9 mouse cellular contexts compared by ENCODE assay signal in the genomic region with DNA sequence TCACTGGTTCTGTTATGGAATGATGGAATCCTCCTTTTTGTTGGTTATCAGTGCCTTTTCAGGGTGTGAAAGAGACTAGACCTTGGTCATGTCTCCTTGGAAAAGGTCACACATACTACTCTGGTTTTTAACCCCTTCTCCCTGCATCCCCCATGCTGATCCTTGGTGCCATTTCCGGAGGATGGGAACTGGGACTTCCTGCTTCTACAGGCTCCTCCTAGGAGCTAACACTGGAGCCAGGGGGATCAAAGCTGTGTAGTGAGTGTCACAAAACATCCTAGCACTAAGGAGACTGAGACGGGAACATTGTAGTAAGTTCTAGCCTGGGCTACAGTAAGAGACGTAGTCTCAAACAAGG. TPM values are rescaled to one million over a fixed set of nuclear protein-coding genes. Genes with fewer than 3 reads are reported as not detected.
A peak's percentile ranks its signal among the peaks of the same experiment; 100 is the strongest.
DNase-seq lines count a peak whose midpoint lies in the region; ATAC-seq and TF ChIP-seq lines count a peak whose summit lies in the region.
"Had no signal": no experiment of that assay in that cellular context is flagged by ENCODE, and none has a peak within 500 bp of the region (broad histone marks: within the 10 kb centered on the region; RNA-seq: fewer than 3 reads in every experiment).

No protein-coding gene starts in this region.

- peak overlapping the region; percentile 38 for H3K4me2 ChIP-seq in forebrain, embryonic 16.5 days (ENCODE audit: low read length)
- H3K4me2 ChIP-seq in liver, embryonic 16.5 days (ENCODE audit: low read depth, low read length): peak overlapping the region; percentile 44

- 5% methylated on average over 3 of the region's 3 CpGs for WGBS in heart, adult 2 months
- 0% methylated on average over 3 of the region's 3 CpGs for WGBS in forebrain, embryonic 16.5 days
- 11% methylated on average over 3 of the region's 3 CpGs for WGBS in liver, embryonic 16.5 days (ENCODE audit: insufficient replicate concordance)

- H3K9me3 ChIP-seq in MEL (replicated peaks; ENCODE audit: insufficient read depth, low read length): no peaks in the 10 kb centered on the region
- no peaks in the 10 kb centered on the region for H3K9me3 ChIP-seq in forebrain, embryonic 16.5 days (ENCODE audit: control insufficient read depth, low read length)
- H3K9me3 ChIP-seq in liver, embryonic 16.5 days (replicated peaks; ENCODE audit: control insufficient read depth, low read length): 0 out of 2 replicates have a peak, but pooled peaks cover 2% of the 10 kb centered on the region

- TF ChIP-seq POLR2A in heart, adult 2 months (IDR thresholded peaks at IDR 0.05; ENCODE audit: insufficient read depth, low read depth, low read length): no peak
- no peak for TF ChIP-seq POLR2A in MEL (IDR thresholded peaks at IDR 0.05; ENCODE audit: control insufficient read depth in 1 of 2, insufficient read depth in 1 of 2, low read depth in 1 of 2, low read length in 2 of 2, poor library complexity in 1 of 2)

- H3K27ac ChIP-seq in heart, adult 2 months: peak overlapping the region; percentile 94
- H3K27ac ChIP-seq in MEL (ENCODE audit: control insufficient read depth, low read depth, low read length): peak overlapping the region; percentile 95
- H3K27ac ChIP-seq in forebrain, embryonic 16.5 days (ENCODE audit: low read length): peak overlapping the region; percentile 97
- H3K27ac ChIP-seq in liver, embryonic 16.5 days (ENCODE audit: low read length): peak overlapping the region; percentile 83

- no peak for TF ChIP-seq CTCF in heart, adult 2 months (IDR thresholded peaks at IDR 0.05)
- no peak for TF ChIP-seq CTCF in MEL (IDR thresholded peaks at IDR 0.05 in 2 of 3, conservative IDR thresholded peaks at IDR 0.05 in 1 of 3; ENCODE audit: control insufficient read depth in 1 of 3, insufficient read depth in 1 of 3, low read depth in 2 of 3, low read length in 3 of 3, poor library complexity in 1 of 3, severe bottlenecking in 1 of 3)

- TF ChIP-seq RAD21 in MEL (IDR thresholded peaks at IDR 0.05; ENCODE audit: low read depth, low read length): no peak

- intact Hi-C loops in heart, adult 2 months (cut with DNase I): no loop called here

- H3K36me3 ChIP-seq in heart, adult 2 months (ENCODE audit: control insufficient read depth, insufficient read depth, low read length): no peaks in the 10 kb centered on the region
- peaks cover 0 to 16% of the 10 kb centered on the region in 2 experiments; a peak in 2 of 4 replicates for H3K36me3 ChIP-seq in MEL (ENCODE audit: control insufficient read depth in 1 of 2, insufficient read depth in 2 of 2, low read length in 2 of 2)
- no peaks in the 10 kb centered on the region for H3K36me3 ChIP-seq in forebrain, embryonic 16.5 days (ENCODE audit: control insufficient read depth, insufficient read depth)
- H3K36me3 ChIP-seq in liver, embryonic 16.5 days (ENCODE audit: control insufficient read depth, insufficient read depth): no peaks in the 10 kb centered on the region

- ATAC-seq in forebrain, embryonic 16.5 days: peak; percentile 61
- ATAC-seq in liver, embryonic 16.5 days (ENCODE audit: low read depth): 0 out of 2 replicates have a peak, but pooled peaks have one; percentile 0

- H3K79me2 ChIP-seq in heart, adult 2 months (replicated peaks; ENCODE audit: control insufficient read depth, insufficient read depth, low read length): no peaks in the 10 kb centered on the region
- no peaks in the 10 kb centered on the region; the same call in 1 of the 2 replicates for H3K79me2 ChIP-seq in MEL (ENCODE audit: control insufficient read depth, insufficient read depth, low read length, poor library complexity)

- H3K9ac ChIP-seq in heart, adult 2 months (ENCODE audit: low read depth, low read length): peak overlapping the region; percentile 78
- H3K9ac ChIP-seq in MEL (ENCODE audit: control insufficient read depth, low read depth, low read length, poor library complexity, severe bottlenecking): peak overlapping the region; percentile 59
- peak overlapping the region; percentile 72 for H3K9ac ChIP-seq in forebrain, embryonic 16.5 days (replicated peaks; ENCODE audit: low read depth, low read length)
- H3K9ac ChIP-seq in liver, embryonic 16.5 days (ENCODE audit: low read depth, low read length): peak overlapping the region; percentile 57; the same call in 1 of the 2 replicates

- H3K27me3 ChIP-seq in heart, adult 2 months (ENCODE audit: control insufficient read depth, insufficient read depth, low read length): no peaks in the 10 kb centered on the region
- no peaks in the 10 kb centered on the region; a peak in 1 of 4 replicates for H3K27me3 ChIP-seq in MEL (ENCODE audit: control insufficient read depth in 1 of 2, insufficient read depth in 2 of 2, low read length in 2 of 2)
- H3K27me3 ChIP-seq in forebrain, embryonic 16.5 days (replicated peaks; ENCODE audit: control insufficient read depth, insufficient read depth, low read length): no peaks in the 10 kb centered on the region
- H3K27me3 ChIP-seq in liver, embryonic 16.5 days (ENCODE audit: control insufficient read depth, insufficient read depth, low read depth, low read length): peaks cover 3% of the 10 kb centered on the region

- H3K4me1 ChIP-seq in heart, adult 2 months (ENCODE audit: control insufficient read depth, insufficient read depth, low read length): peaks cover 5% of the 10 kb centered on the region
- H3K4me1 ChIP-seq in MEL (ENCODE audit: control insufficient read depth in 1 of 2, insufficient read depth in 2 of 2, low read length in 2 of 2): peaks cover 3 to 17% of the 10 kb centered on the region in 2 experiments; a peak in 3 of 4 replicates
- 0 out of 2 replicates have a peak, but pooled peaks cover 4% of the 10 kb centered on the region for H3K4me1 ChIP-seq in forebrain, embryonic 16.5 days (replicated peaks; ENCODE audit: control insufficient read depth, insufficient read depth, low read length)
- peaks cover 15% of the 10 kb centered on the region for H3K4me1 ChIP-seq in liver, embryonic 16.5 days (ENCODE audit: control insufficient read depth, low read depth, low read length)

- no peak for TF ChIP-seq EP300 in heart, adult 2 months (IDR thresholded peaks at IDR 0.05; ENCODE audit: insufficient read depth, low read depth, low read length)
- TF ChIP-seq EP300 in MEL (IDR thresholded peaks at IDR 0.05; ENCODE audit: low read depth in 1 of 2, low read length in 2 of 2): no peak

- peak overlapping the region; percentile 39 for H3K4me3 ChIP-seq in heart, adult 2 months
- H3K4me3 ChIP-seq in MEL (ENCODE audit: control insufficient read depth in 1 of 2, insufficient read depth in 1 of 2, low read depth in 2 of 2, low read length in 2 of 2): peak overlapping the region in 1 of 2 experiments; percentile 25; a peak in 2 of 4 replicates
- H3K4me3 ChIP-seq in forebrain, embryonic 16.5 days (replicated peaks; ENCODE audit: low read length): peak overlapping the region; percentile 32
- H3K4me3 ChIP-seq in liver, embryonic 16.5 days (ENCODE audit: low read depth, low read length): peak overlapping the region; percentile 22; the same call in 1 of the 2 replicates

- no peak for DNase-seq in heart, adult 2 months
- DNase-seq in heart, postnatal 4 days: no peak
- DNase-seq in MEL (ENCODE audit: low read depth, low spot score): no peak
- DNase-seq in adipocyte (ENCODE audit: low spot score): no peak
- DNase-seq in right cerebral cortex, postnatal 25 days: no peak
- DNase-seq in adrenal gland, postnatal 25 days: no peak

TF ChIP-seq in MEL, 35 proteins besides CTCF, POLR2A, EP300 and RAD21:
- 0 out of 2 replicates have a peak, but pooled peaks have one; percentile 18 for TF ChIP-seq RCOR1 (IDR thresholded peaks at IDR 0.05; ENCODE audit: low read depth, low read length)
- no peak for TF ChIP-seq MXI1 (IDR thresholded peaks at IDR 0.05; ENCODE audit: low read depth, low read length)
- TF ChIP-seq SIN3A (IDR thresholded peaks at IDR 0.05; ENCODE audit: low read length): 0 out of 2 replicates have a peak, but pooled peaks have one; percentile 44

RNA-seq across cellular contexts. Expression of a gene that starts 7.8 kb away (rescaled TPM):
- 10 to 100 TPM; 18.9 to 23.5 TPM for total RNA-seq in heart, adult 2 months (2021)
- 23.4 and 27.8 TPM in 2 replicates for polyA plus RNA-seq in heart, adult 2 months (2012; rRNA removed)
- total RNA-seq in heart, postnatal 4 days (2021): 10 to 100 TPM; 17.9 to 20.5 TPM
- total RNA-seq in MEL (2012; rRNA removed): 0.23 and 0.33 TPM in 2 replicates
- under 1 TPM in 1 of 2 experiments, not detected in 1; 0.17 TPM for polyA plus RNA-seq in MEL (2012; ENCODE audit: insufficient read depth in 1 of 2, insufficient read length in 2 of 2, low read depth in 1 of 2, low replicate concordance in 2 of 2, missing spikeins in 1 of 2)
- 36.5 and 42.2 TPM in 2 replicates for polyA plus RNA-seq in forebrain, embryonic 16.5 days (2015; fragmentation: Nextera tagmentation; extraction: Ambion mirVana)
- 0.99 and 1.3 TPM in 2 replicates for polyA plus RNA-seq in liver, embryonic 16.5 days (2015; fragmentation: Nextera tagmentation; extraction: Ambion mirVana)
- 5.9 and 8.9 TPM in 2 replicates for total RNA-seq in adrenal gland, postnatal 25 days (2021)

RNA-seq across cellular contexts. Expression of a gene that starts 30.5 kb away (rescaled TPM):
- 10 to 100 TPM; 45.6 to 49.5 TPM for total RNA-seq in heart, adult 2 months (2021)
- polyA plus RNA-seq in heart, adult 2 months (2012; rRNA removed): 42.3 and 49.8 TPM in 2 replicates
- total RNA-seq in heart, postnatal 4 days (2021): 10 to 100 TPM; 29.2 to 35.0 TPM
- 6.5 and 6.7 TPM in 2 replicates for total RNA-seq in MEL (2012; rRNA removed)
- 1 to 10 TPM in 1 of 2 experiments, not detected in 1; 6.8 TPM for polyA plus RNA-seq in MEL (2012; ENCODE audit: insufficient read depth in 1 of 2, insufficient read length in 2 of 2, low read depth in 1 of 2, low replicate concordance in 2 of 2, missing spikeins in 1 of 2)
- polyA plus RNA-seq in forebrain, embryonic 16.5 days (2015; fragmentation: Nextera tagmentation; extraction: Ambion mirVana): 21.9 and 32.2 TPM in 2 replicates
- 10.1 and 13.2 TPM in 2 replicates for polyA plus RNA-seq in liver, embryonic 16.5 days (2015; fragmentation: Nextera tagmentation; extraction: Ambion mirVana)
- 29.9 and 37.3 TPM in 2 replicates for total RNA-seq in adrenal gland, postnatal 25 days (2021)

RNA-seq across cellular contexts. Expression of a gene that starts 58.5 kb away (rescaled TPM):
- total RNA-seq in heart, adult 2 months (2021): not detected
- not detected in 2 replicates for polyA plus RNA-seq in heart, adult 2 months (2012; rRNA removed)
- total RNA-seq in heart, postnatal 4 days (2021): not detected
- total RNA-seq in MEL (2012; rRNA removed): not detected in 2 replicates
- polyA plus RNA-seq in MEL (2012; ENCODE audit: insufficient read depth in 1 of 2, insufficient read length in 2 of 2, low read depth in 1 of 2, low replicate concordance in 2 of 2, missing spikeins in 1 of 2): not detected
- polyA plus RNA-seq in forebrain, embryonic 16.5 days (2015; fragmentation: Nextera tagmentation; extraction: Ambion mirVana): not detected in 2 replicates
- polyA plus RNA-seq in liver, embryonic 16.5 days (2015; fragmentation: Nextera tagmentation; extraction: Ambion mirVana): 0.15 TPM in 1 of 2 replicates, not detected in the other
- total RNA-seq in adrenal gland, postnatal 25 days (2021): not detected in 2 replicates
- total RNA-seq: hematopoietic stem cell, adult 5-6 weeks had no signal
